Mouse (Mus musculus) C2C12 (cell line): ENCODE results near the gene Mmp19. TPM values are rescaled to one million over a fixed set of nuclear protein-coding genes. Genes with fewer than 3 reads are reported as not detected.

Experiments used
- H3K27me3 ChIP-seq: one replicate; pipeline ENCODE4 v1.6.1; 2011; ENCODE audit not compliant: control insufficient read depth, insufficient read depth, insufficient read length
- H3K36me3 ChIP-seq: one replicate; pipeline ENCODE4 v1.6.1; 2011; ENCODE audit not compliant: control insufficient read depth, insufficient read depth
- H3K4me3 ChIP-seq: one replicate; pipeline ENCODE4 v1.5.1; 2011; ENCODE audit warnings: mild to moderate bottlenecking, control low read depth; ENCODE audit not compliant: poor library complexity, insufficient read depth, severe bottlenecking
- H3K79me2 ChIP-seq: one replicate; pipeline ENCODE4 v1.6.1; 2011; ENCODE audit not compliant: control insufficient read depth, insufficient read depth
- H3K79me3 ChIP-seq: one replicate; pipeline ENCODE4 v1.6.1; 2011; ENCODE audit warnings: low read depth, control low read depth
- H3ac ChIP-seq: one replicate; pipeline ENCODE3; 2011; ENCODE audit warnings: low read depth; ENCODE audit not compliant: control insufficient read depth, insufficient read length
- CEBPB ChIP-seq: IDR thresholded peaks from one replicate; pipeline ENCODE4 v1.6.1; 2011; ENCODE audit warnings: low read depth, mild to moderate bottlenecking, control low read depth, moderate library complexity
- CTCF ChIP-seq: IDR thresholded peaks from one replicate; pipeline ENCODE4 v1.5.1; 2011; ENCODE audit not compliant: control insufficient read depth, insufficient read depth, insufficient read length
- FOSL1 ChIP-seq: IDR thresholded peaks from one replicate; pipeline ENCODE4 v1.8.0; 2011; ENCODE audit warnings: mild to moderate bottlenecking, low read length; ENCODE audit not compliant: poor library complexity, insufficient read depth, severe bottlenecking
- MAX ChIP-seq: IDR thresholded peaks from one replicate; pipeline ENCODE4 v1.6.1; 2011; ENCODE audit warnings: mild to moderate bottlenecking, control low read depth
- MYOD1 ChIP-seq: IDR thresholded peaks from one replicate; pipeline ENCODE4 v1.6.1; 2011; ENCODE audit warnings: low read depth; ENCODE audit not compliant: control insufficient read depth, insufficient read length
- MYOG ChIP-seq: IDR thresholded peaks from one replicate; pipeline ENCODE4 v1.6.1; 2011; ENCODE audit not compliant: control insufficient read depth, insufficient read length; ENCODE audit errors: extremely low read depth
- USF1 ChIP-seq: IDR thresholded peaks from one replicate; pipeline ENCODE4 v1.6.1; 2011; ENCODE audit warnings: low read depth, mild to moderate bottlenecking, control low read depth, moderate library complexity
- polyA plus RNA-seq: library from polyadenylated mRNA; unstranded; fragments of >200 nt; fragmentation: generic; extraction: Trizol; gene quantifications from one replicate; pipeline ENCODE4 v1.2.1, GENCODE M21; 2012; ENCODE audit warnings: missing spikeins

The Mmp19 gene
- polyA plus RNA-seq, 1 experiment: 1.7 TPM

- no peak overlapping the region for H3K4me3 ChIP-seq
- TF ChIP-seq CEBPB (no peak), CTCF (no peak), MYOD1 (no peak), MAX (no peak), FOSL1 (no peak), MYOG (no peak), USF1 (no peak)
- no peaks in the 10 kb centered on the region for H3K79me3 ChIP-seq
- no peaks in the 10 kb centered on the region for H3K36me3 ChIP-seq
- no peaks in the 10 kb centered on the region for H3K79me2 ChIP-seq
- H3K27me3 ChIP-seq: no peaks in the 10 kb centered on the region
- H3ac ChIP-seq: no peak overlapping the region
These were observed 10.5 kb upstream of the Mmp19 start for GRCm38 (mm10) chr10:128780200-128780599.

GRCm38 (mm10) chr10:128792041-128792440 lies 1.3 kb downstream of the Mmp19 start:
- TF ChIP-seq CEBPB (no peak), MAX (no peak), MYOG (no peak), MYOD1 (no peak), CTCF (no peak), FOSL1 (no peak), USF1 (no peak)
- H3ac ChIP-seq: no peak overlapping the region
- no peaks in the 10 kb centered on the region for H3K27me3 ChIP-seq
- no peaks in the 10 kb centered on the region for H3K36me3 ChIP-seq
- no peaks in the 10 kb centered on the region for H3K79me3 ChIP-seq
- no peak overlapping the region for H3K4me3 ChIP-seq
- H3K79me2 ChIP-seq: no peaks in the 10 kb centered on the region

GRCm38 (mm10) chr10:128793258-128793657 lies 2.5 kb downstream of the Mmp19 start:
- H3K36me3 ChIP-seq: no peaks in the 10 kb centered on the region
- H3K79me3 ChIP-seq: no peaks in the 10 kb centered on the region
- TF ChIP-seq MAX (no peak), CTCF (no peak), MYOG (no peak), FOSL1 (no peak), MYOD1 (no peak), CEBPB (no peak), USF1 (no peak)
- no peaks in the 10 kb centered on the region for H3K27me3 ChIP-seq
- H3ac ChIP-seq: no peak overlapping the region
- no peak overlapping the region for H3K4me3 ChIP-seq
- H3K79me2 ChIP-seq: no peaks in the 10 kb centered on the region

- Histone ChIP-seq H3K27me3 (no peaks in the 10 kb centered on the region), H3K36me3 (peaks cover 3% of the 10 kb centered on the region), H3K4me3 (no peak overlapping the region), H3K79me2 (no peaks in the 10 kb centered on the region), H3K79me3 (no peaks in the 10 kb centered on the region), H3ac (no peak overlapping the region)
- TF ChIP-seq MAX (no peak), MYOG (no peak), CEBPB (no peak), MYOD1 (no peak), USF1 (no peak), CTCF (no peak), FOSL1 (no peak)
These were observed 3.7 kb downstream of the Mmp19 start for GRCm38 (mm10) chr10:128794391-128794790.

GRCm38 (mm10) chr10:128795581-128795980 lies 4.9 kb downstream of the Mmp19 start:
- TF ChIP-seq MYOG (no peak), MAX (no peak), FOSL1 (no peak), CEBPB (no peak), MYOD1 (no peak), USF1 (no peak), CTCF (no peak)
- no peaks in the 10 kb centered on the region for H3K79me2 ChIP-seq
- no peaks in the 10 kb centered on the region for H3K27me3 ChIP-seq
- H3K36me3 ChIP-seq: peaks cover 13% of the 10 kb centered on the region
- H3K4me3 ChIP-seq: no peak overlapping the region
- H3K79me3 ChIP-seq: no peaks in the 10 kb centered on the region
- no peak overlapping the region for H3ac ChIP-seq

GRCm38 (mm10) chr10:128798676-128799075 lies 8.0 kb downstream of the Mmp19 start:
- peaks cover 19% of the 10 kb centered on the region for H3K79me2 ChIP-seq
- H3ac ChIP-seq: no peak overlapping the region
- H3K27me3 ChIP-seq: no peaks in the 10 kb centered on the region
- H3K4me3 ChIP-seq: no peak overlapping the region
- TF ChIP-seq CEBPB (no peak), FOSL1 (no peak), MAX (no peak), USF1 (no peak), MYOD1 (no peak), CTCF (no peak), MYOG (no peak)
- H3K79me3 ChIP-seq: peaks cover 5% of the 10 kb centered on the region
- peaks cover 26% of the 10 kb centered on the region for H3K36me3 ChIP-seq
